Mouse (Mus musculus): ENCODE measurements at regions not wholly inside any gene's neighbourhood (a gene's known extent, or its start where the extent isn't known, plus 50 kb on each side); places are given as distances from the start of the nearest gene placed in this dataset.

GRCm38 (mm10) chr1:64308560-64308959 is 186.5 kb upstream of the Klf7 start:
- TF ChIP-seq POLR2A (IDR thresholded peaks at IDR 0.05; ENCODE audit: borderline replicate concordance, extremely low read depth, insufficient read depth, insufficient read length, poor library complexity, severe bottlenecking) (no peak), CTCF (IDR thresholded peaks at IDR 0.05; ENCODE audit: borderline replicate concordance, extremely low read depth, insufficient read depth, insufficient read length) (no peak)
